8 mouse cellular contexts compared by ENCODE assay signal in the genomic region with DNA sequence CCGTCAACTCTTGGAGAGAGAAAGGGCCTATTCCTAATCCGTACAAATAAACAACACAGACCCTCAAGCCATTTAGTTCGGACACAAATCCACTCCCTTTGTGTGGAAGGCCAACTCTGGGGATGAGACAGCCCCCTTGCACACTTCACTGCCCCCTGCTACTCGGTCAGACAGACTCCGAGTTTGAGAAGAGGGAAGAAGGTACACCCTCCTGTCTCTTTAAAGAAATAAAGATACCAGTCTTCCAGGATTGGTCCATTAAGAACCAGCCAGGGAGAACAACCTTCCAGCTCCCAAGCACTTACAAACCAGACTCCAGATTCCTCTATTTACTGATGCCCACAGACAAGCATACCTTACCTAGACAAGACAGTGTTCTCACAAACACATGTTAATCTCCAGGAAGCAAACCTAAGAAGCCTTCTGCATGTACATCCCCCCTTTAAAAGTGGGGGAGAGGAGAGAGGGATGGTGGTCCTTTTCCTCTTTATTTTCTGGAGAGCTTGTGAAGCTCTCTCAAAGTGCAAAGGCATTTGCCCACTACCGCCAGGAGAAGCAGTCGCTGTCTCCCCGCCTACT.
DNase-seq lines count a peak whose midpoint lies in the region; ATAC-seq lines count a peak whose summit lies in the region.

No protein-coding gene starts in this region.

- peaks cover 16% of the 10 kb centered on the region for H3K4me1 ChIP-seq in stomach, embryonic 15.5 days

- H3K4me3 ChIP-seq in stomach, embryonic 15.5 days (replicated peaks): peak overlapping the region; percentile 23; the same call in 1 of the 2 replicates

- DNase-seq in cerebellum, adult 11 months: peak; percentile 5
- DNase-seq in cerebellum, adult 9-10 months: no peak
- peak; percentile 4 for DNase-seq in right cerebral cortex, postnatal 4 days
- no peak for DNase-seq in right cerebral cortex, postnatal 10 days (ENCODE audit: low spot score in 2 of 2)
- peak; percentile 16 to 37 for DNase-seq in left cerebral cortex, adult 8-10 months (ENCODE audit: low spot score in 2 of 2)
- DNase-seq in lung, postnatal 10 days: no peak
- no peak for DNase-seq in urinary bladder, postnatal 10 days (ENCODE audit: low spot score)

- H3K36me3 ChIP-seq in stomach, embryonic 15.5 days: no peaks in the 10 kb centered on the region

- H3K27ac ChIP-seq in stomach, embryonic 15.5 days: peak overlapping the region; percentile 38; the same call in 1 of the 2 replicates

- peak overlapping the region; percentile 49 for H3K4me2 ChIP-seq in stomach, embryonic 15.5 days

- 31% methylated on average over 8 of the region's 8 CpGs for WGBS in stomach, embryonic 15.5 days

- H3K9me3 ChIP-seq in stomach, embryonic 15.5 days: no peaks in the 10 kb centered on the region

- no peak for ATAC-seq in stomach, embryonic 15.5 days (ENCODE audit: insufficient read depth, low FRiP score, low read depth)

- H3K9ac ChIP-seq in stomach, embryonic 15.5 days: no peak overlapping the region

- H3K27me3 ChIP-seq in stomach, embryonic 15.5 days (replicated peaks): no peaks in the 10 kb centered on the region

Comparison
In these comparisons a context has a peak if more than half of its experiments do, and no peak if none do; other contexts are left out.
1. DNase-seq: peak in cerebellum, adult 11 months (single experiment), right cerebral cortex, postnatal 4 days (single experiment) and left cerebral cortex, adult 8-10 months (2 of 2); none in cerebellum, adult 9-10 months (single experiment), right cerebral cortex, postnatal 10 days (0 of 2), lung, postnatal 10 days (single experiment) and urinary bladder, postnatal 10 days (single experiment).